In the genomic region with DNA sequence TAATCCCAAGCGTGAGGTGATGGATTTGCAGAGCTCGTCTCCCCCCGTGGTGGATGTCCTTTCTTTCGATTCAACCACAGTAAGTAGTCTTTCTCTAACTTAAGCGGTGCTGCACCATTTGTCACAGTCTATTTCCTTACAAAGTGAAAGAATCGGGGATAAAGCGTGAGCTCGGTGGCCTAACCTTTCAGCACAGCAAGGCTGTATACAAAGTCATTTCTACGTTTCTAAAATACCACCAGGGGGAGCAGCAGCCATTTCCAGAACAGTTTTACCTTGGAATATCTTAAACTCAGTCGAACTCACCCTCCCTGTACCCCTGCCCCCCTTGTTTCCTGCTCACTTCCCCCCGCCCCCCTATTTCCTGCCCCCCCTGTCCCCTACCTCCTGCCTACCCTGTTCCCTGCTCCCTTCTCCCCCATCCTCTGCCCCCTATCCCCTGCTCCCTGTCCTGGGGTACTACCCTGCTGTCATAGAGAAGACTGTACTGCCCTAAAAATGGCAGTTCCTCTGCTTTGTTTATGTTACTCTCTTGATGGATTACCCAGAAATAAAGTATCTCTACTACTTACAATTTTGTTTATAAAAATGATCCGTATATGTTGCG, we compare ENCODE assay signal across 9 mouse cellular contexts. TPM values are rescaled to one million over a fixed set of nuclear protein-coding genes. Genes with fewer than 3 reads are reported as not detected.
DNase-seq lines count a peak whose midpoint lies in the region; ATAC-seq and TF ChIP-seq lines count a peak whose summit lies in the region.
"Had no signal": no experiment of that assay in that cellular context is flagged by ENCODE, and none has a peak within 500 bp of the region (broad histone marks: within the 10 kb centered on the region; RNA-seq: fewer than 3 reads in every experiment).

No protein-coding gene starts in this region.

- H3K4me1 ChIP-seq in forebrain, embryonic 16.5 days (replicated peaks; ENCODE audit: control insufficient read depth, insufficient read depth, low read length) = no peaks in the 10 kb centered on the region
- H3K4me1 ChIP-seq in intestine, postnatal 0 days (replicated peaks; ENCODE audit: control insufficient read depth, insufficient read depth, low read length) = 0 out of 2 replicates have a peak, but pooled peaks cover under 1% of the 10 kb centered on the region
- H3K4me1 ChIP-seq in lung, embryonic 16.5 days (replicated peaks; ENCODE audit: control insufficient read depth, insufficient read depth, low read length) = peaks cover 14% of the 10 kb centered on the region

- DNase-seq in heart, adult 11 months = peak; percentile 73
- no peak for DNase-seq in heart, postnatal 25 days (ENCODE audit: low spot score)
- peak; percentile 76 for DNase-seq in retina, postnatal 1 day
- DNase-seq in ovary, postnatal 10 days (ENCODE audit: low spot score) = no peak

- H3K9me3 ChIP-seq in forebrain, embryonic 16.5 days (ENCODE audit: control insufficient read depth, low read length) = no peaks in the 10 kb centered on the region
- H3K9me3 ChIP-seq in intestine, postnatal 0 days (ENCODE audit: control insufficient read depth) = no peaks in the 10 kb centered on the region
- H3K9me3 ChIP-seq in lung, embryonic 16.5 days (ENCODE audit: control insufficient read depth, low read length) = no peaks in the 10 kb centered on the region

- H3K27ac ChIP-seq in forebrain, embryonic 16.5 days (ENCODE audit: low read length) = no peak overlapping the region
- H3K27ac ChIP-seq in intestine, postnatal 0 days (ENCODE audit: low read depth, low read length) = no peak overlapping the region
- H3K27ac ChIP-seq in lung, embryonic 16.5 days (ENCODE audit: low read length) = no peak overlapping the region

- 0 out of 2 replicates have a peak, but pooled peaks cover 4% of the 10 kb centered on the region for H3K36me3 ChIP-seq in forebrain, embryonic 16.5 days (ENCODE audit: control insufficient read depth, insufficient read depth)
- H3K36me3 ChIP-seq in intestine, postnatal 0 days (ENCODE audit: control insufficient read depth, insufficient read depth) = 0 out of 2 replicates have a peak, but pooled peaks cover 4% of the 10 kb centered on the region
- 0 out of 2 replicates have a peak, but pooled peaks cover 4% of the 10 kb centered on the region for H3K36me3 ChIP-seq in lung, embryonic 16.5 days (ENCODE audit: control insufficient read depth, insufficient read depth, low read length)

- H3K4me3 ChIP-seq in forebrain, embryonic 16.5 days (replicated peaks; ENCODE audit: low read length) = no peak overlapping the region
- no peak overlapping the region for H3K4me3 ChIP-seq in intestine, postnatal 0 days (ENCODE audit: low read depth, low read length)
- H3K4me3 ChIP-seq in lung, embryonic 16.5 days (ENCODE audit: low read length) = no peak overlapping the region

- TF ChIP-seq CTCF in intestine, postnatal 0 days (IDR thresholded peaks at IDR 0.05; ENCODE audit: low read depth) = peak; percentile 79

- H3K27me3 ChIP-seq in forebrain, embryonic 16.5 days (replicated peaks; ENCODE audit: control insufficient read depth, insufficient read depth, low read length) = no peaks in the 10 kb centered on the region
- H3K27me3 ChIP-seq in intestine, postnatal 0 days (replicated peaks; ENCODE audit: control insufficient read depth, insufficient read depth, low read length) = no peaks in the 10 kb centered on the region
- H3K27me3 ChIP-seq in lung, embryonic 16.5 days (ENCODE audit: control insufficient read depth, insufficient read depth, low read depth, low read length) = no peaks in the 10 kb centered on the region

- intact Hi-C loops in heart, postnatal 25 days (cut with DNase I) = loop anchor here (1.0 to 5.0 kb wide), 5 partner anchors 247 to 450 kb away; no protein-coding TSS in a partner anchor

- no peak overlapping the region for H3K4me2 ChIP-seq in forebrain, embryonic 16.5 days (ENCODE audit: low read length)
- no peak overlapping the region; the same call in 1 of the 2 replicates for H3K4me2 ChIP-seq in intestine, postnatal 0 days (replicated peaks; ENCODE audit: low read depth)
- peak overlapping the region; percentile 48 for H3K4me2 ChIP-seq in lung, embryonic 16.5 days (ENCODE audit: low read depth, low read length)

- peak; percentile 38 for ATAC-seq in activated CD4-positive, CD25-positive, alpha-beta regulatory T cell, adult 4 months
- ATAC-seq in forebrain, embryonic 16.5 days = peak; percentile 68
- no peak for ATAC-seq in intestine, postnatal 0 days
- ATAC-seq in lung, embryonic 16.5 days (ENCODE audit: low read depth) = peak; percentile 53; the same call in 1 of the 2 replicates

- H3K9ac ChIP-seq in forebrain, embryonic 16.5 days (replicated peaks; ENCODE audit: low read depth, low read length) = no peak overlapping the region
- H3K9ac ChIP-seq in intestine, postnatal 0 days (ENCODE audit: low read depth, low read length) = no peak overlapping the region
- H3K9ac ChIP-seq in lung, embryonic 16.5 days (ENCODE audit: low read length) = peak overlapping the region; percentile 47; the same call in 1 of the 2 replicates

- 44% methylated on average over 13 of the region's 13 CpGs for WGBS in forebrain, embryonic 16.5 days
- 46% methylated on average over 13 of the region's 13 CpGs for WGBS in intestine, postnatal 0 days
- WGBS in lung, embryonic 16.5 days = 27% methylated on average over 13 of the region's 13 CpGs

RNA-seq across cellular contexts. Expression of gene Phxr2, which starts 38.8 kb away (rescaled TPM):
- total RNA-seq in heart, postnatal 25 days (2021) = not detected
- under 1 TPM in 1 of 2 experiments, not detected in 1; 0.67 TPM for polyA plus RNA-seq in activated CD4-positive, CD25-positive, alpha-beta regulatory T cell, adult 4 months (2017; shearing (Covaris generic))
- polyA plus RNA-seq in forebrain, embryonic 16.5 days (2015; fragmentation: Nextera tagmentation; extraction: Ambion mirVana) = 0.18 TPM in 1 of 2 replicates, not detected in the other
- polyA plus RNA-seq in intestine, postnatal 0 days (2015; fragmentation: Nextera tagmentation; extraction: Ambion mirVana) = not detected in 2 replicates
- polyA plus RNA-seq in lung, embryonic 16.5 days (2015; fragmentation: Nextera tagmentation; extraction: Ambion mirVana) = not detected in 2 replicates
- polyA plus RNA-seq: spleen, adult 2 months had no signal

RNA-seq across cellular contexts. Expression of gene Galnt4, which starts 57.0 kb away (rescaled TPM):
- 1 to 10 TPM; 3.2 to 3.6 TPM for total RNA-seq in heart, postnatal 25 days (2021)
- polyA plus RNA-seq in activated CD4-positive, CD25-positive, alpha-beta regulatory T cell, adult 4 months (2017; shearing (Covaris generic)) = 1 to 10 TPM; 3.0 to 3.1 TPM
- polyA plus RNA-seq in forebrain, embryonic 16.5 days (2015; fragmentation: Nextera tagmentation; extraction: Ambion mirVana) = 3.2 TPM in 2 replicates
- polyA plus RNA-seq in intestine, postnatal 0 days (2015; fragmentation: Nextera tagmentation; extraction: Ambion mirVana) = 12.9 and 13.2 TPM in 2 replicates
- 15.1 and 17.1 TPM in 2 replicates for polyA plus RNA-seq in lung, embryonic 16.5 days (2015; fragmentation: Nextera tagmentation; extraction: Ambion mirVana)

RNA-seq across cellular contexts. Expression of gene Poc1b, which starts 58.1 kb away (rescaled TPM):
- total RNA-seq in heart, postnatal 25 days (2021) = 1 to 10 TPM; 5.3 to 6.4 TPM
- 10 to 100 TPM; 10.4 to 10.8 TPM for polyA plus RNA-seq in activated CD4-positive, CD25-positive, alpha-beta regulatory T cell, adult 4 months (2017; shearing (Covaris generic))
- 14.1 and 18.6 TPM in 2 replicates for polyA plus RNA-seq in forebrain, embryonic 16.5 days (2015; fragmentation: Nextera tagmentation; extraction: Ambion mirVana)
- polyA plus RNA-seq in intestine, postnatal 0 days (2015; fragmentation: Nextera tagmentation; extraction: Ambion mirVana) = 6.9 and 8.5 TPM in 2 replicates
- polyA plus RNA-seq in lung, embryonic 16.5 days (2015; fragmentation: Nextera tagmentation; extraction: Ambion mirVana) = 17.3 and 22.7 TPM in 2 replicates

Comparison
In these comparisons a context has a peak if more than half of its experiments do, and no peak if none do; other contexts are left out.
1. DNase-seq: peak in heart, adult 11 months (single experiment) and retina, postnatal 1 day (single experiment); none in heart, postnatal 25 days (single experiment) and ovary, postnatal 10 days (single experiment).